Mouse (Mus musculus): ENCODE measurements around the gene Ncoa7. TPM values are rescaled to one million over a fixed set of nuclear protein-coding genes. Genes with fewer than 3 reads are reported as not detected.

Ncoa7 gene
- total and polyA plus RNA-seq, 3 experiments, result 1.2 to 4.7 (median 3.4) TPM

GRCm38 (mm10) chr10:30731321-30731914, 71.7 kb downstream of the Ncoa7 start:
- intact Hi-C loops (cut with DNase I), result no loop called here
- peaks cover 1% of the 10 kb centered on the region for H3K4me1 ChIP-seq (ENCODE audit: control insufficient read depth, insufficient read depth, low read length)
- H3K9ac ChIP-seq (ENCODE audit: low read depth, low read length), result no peak overlapping the region
- no peak overlapping the region for H3K4me3 ChIP-seq
- H3K36me3 ChIP-seq (ENCODE audit: control insufficient read depth, insufficient read depth, low read length), result no peaks in the 10 kb centered on the region
- no peak for TF ChIP-seq CTCF (IDR thresholded peaks at IDR 0.05)
- DNase-seq, result no peak
- H3K79me2 ChIP-seq (replicated peaks; ENCODE audit: control insufficient read depth, insufficient read depth, low read length), result no peaks in the 10 kb centered on the region
- no peaks in the 10 kb centered on the region for H3K27me3 ChIP-seq (ENCODE audit: control insufficient read depth, insufficient read depth, low read length)
- 47% methylated on average over 3 of the region's 3 CpGs for WGBS
- H3K27ac ChIP-seq, result no peak overlapping the region

- peaks cover 1% of the 10 kb centered on the region for H3K4me1 ChIP-seq (ENCODE audit: control insufficient read depth, insufficient read depth, low read length)
- no peak overlapping the region for H3K4me3 ChIP-seq
- 81% methylated on average over 1 of the region's 1 CpGs for WGBS
- intact Hi-C loops (cut with DNase I), result no loop called here
- no peak overlapping the region for H3K27ac ChIP-seq
- H3K36me3 ChIP-seq (ENCODE audit: control insufficient read depth, insufficient read depth, low read length), result no peaks in the 10 kb centered on the region
- no peaks in the 10 kb centered on the region for H3K79me2 ChIP-seq (replicated peaks; ENCODE audit: control insufficient read depth, insufficient read depth, low read length)
- H3K9ac ChIP-seq (ENCODE audit: low read depth, low read length), result no peak overlapping the region
- DNase-seq, result no peak
- H3K27me3 ChIP-seq (ENCODE audit: control insufficient read depth, insufficient read depth, low read length), result no peaks in the 10 kb centered on the region
- TF ChIP-seq POLR2A (IDR thresholded peaks at IDR 0.05; ENCODE audit: insufficient read depth, low read depth, low read length), result no peak
- TF ChIP-seq CTCF (IDR thresholded peaks at IDR 0.05), result no peak
- no peak for TF ChIP-seq EP300 (IDR thresholded peaks at IDR 0.05; ENCODE audit: insufficient read depth, low read depth, low read length)
These were observed 72.3 kb downstream of the Ncoa7 start for GRCm38 (mm10) chr10:30730791-30731190.

GRCm38 (mm10) chr10:30729157-30730096, 73.7 kb downstream of the Ncoa7 start:
- no peak overlapping the region for H3K27ac ChIP-seq
- H3K9ac ChIP-seq (ENCODE audit: low read depth, low read length), result no peak overlapping the region
- peaks cover 1% of the 10 kb centered on the region for H3K4me1 ChIP-seq (ENCODE audit: control insufficient read depth, insufficient read depth, low read length)
- WGBS, result 86% methylated on average over 5 of the region's 5 CpGs
- DNase-seq, result no peak
- intact Hi-C loops (cut with DNase I), result no loop called here
- no peak overlapping the region for H3K4me3 ChIP-seq
- TF ChIP-seq POLR2A (IDR thresholded peaks at IDR 0.05; ENCODE audit: insufficient read depth, low read depth, low read length), result no peak
- TF ChIP-seq CTCF (IDR thresholded peaks at IDR 0.05), result peak; percentile 35
- no peaks in the 10 kb centered on the region for H3K27me3 ChIP-seq (ENCODE audit: control insufficient read depth, insufficient read depth, low read length)
- no peaks in the 10 kb centered on the region for H3K79me2 ChIP-seq (replicated peaks; ENCODE audit: control insufficient read depth, insufficient read depth, low read length)
- no peaks in the 10 kb centered on the region for H3K36me3 ChIP-seq (ENCODE audit: control insufficient read depth, insufficient read depth, low read length)

- Histone ChIP-seq H3K4me3 (no peak overlapping the region), H3K27me3 (ENCODE audit: control insufficient read depth, insufficient read depth, low read length) (no peaks in the 10 kb centered on the region), H3K9ac (ENCODE audit: low read depth, low read length) (no peak overlapping the region), H3K4me1 (ENCODE audit: control insufficient read depth, insufficient read depth, low read length) (no peaks in the 10 kb centered on the region), H3K36me3 (ENCODE audit: control insufficient read depth, insufficient read depth, low read length) (no peaks in the 10 kb centered on the region), H3K27ac (no peak overlapping the region), H3K79me2 (replicated peaks; ENCODE audit: control insufficient read depth, insufficient read depth, low read length) (no peaks in the 10 kb centered on the region)
- WGBS, result 88% methylated on average over 1 of the region's 1 CpGs
- intact Hi-C loops (cut with DNase I), result no loop called here
- TF ChIP-seq POLR2A (IDR thresholded peaks at IDR 0.05; ENCODE audit: insufficient read depth, low read depth, low read length) (no peak), CTCF (IDR thresholded peaks at IDR 0.05) (no peak), EP300 (IDR thresholded peaks at IDR 0.05; ENCODE audit: insufficient read depth, low read depth, low read length) (no peak)
- DNase-seq, result no peak
These were observed 80.1 kb downstream of the Ncoa7 start for GRCm38 (mm10) chr10:30723014-30723413.

GRCm38 (mm10) chr10:30720556-30720955, 82.6 kb downstream of the Ncoa7 start:
- intact Hi-C loops (cut with DNase I), result no loop called here

GRCm38 (mm10) chr10:30719947-30720346, 83.2 kb downstream of the Ncoa7 start:
- WGBS, result 41% methylated on average over 1 of the region's 1 CpGs
- no peaks in the 10 kb centered on the region for H3K79me2 ChIP-seq (replicated peaks; ENCODE audit: control insufficient read depth, insufficient read depth, low read length)
- DNase-seq, result no peak
- H3K27me3 ChIP-seq (ENCODE audit: control insufficient read depth, insufficient read depth, low read length), result no peaks in the 10 kb centered on the region
- no peak for TF ChIP-seq CTCF (IDR thresholded peaks at IDR 0.05)
- no peak for TF ChIP-seq POLR2A (IDR thresholded peaks at IDR 0.05; ENCODE audit: insufficient read depth, low read depth, low read length)
- TF ChIP-seq EP300 (IDR thresholded peaks at IDR 0.05; ENCODE audit: insufficient read depth, low read depth, low read length), result no peak
- H3K36me3 ChIP-seq (ENCODE audit: control insufficient read depth, insufficient read depth, low read length), result no peaks in the 10 kb centered on the region
- H3K4me3 ChIP-seq, result no peak overlapping the region
- H3K27ac ChIP-seq, result no peak overlapping the region
- intact Hi-C loops (cut with DNase I), result loop anchor here (5.0 kb wide), 1 partner anchor 92 kb away; no protein-coding TSS in a partner anchor
- no peaks in the 10 kb centered on the region for H3K4me1 ChIP-seq (ENCODE audit: control insufficient read depth, insufficient read depth, low read length)
- H3K9ac ChIP-seq (ENCODE audit: low read depth, low read length), result no peak overlapping the region

More at GRCm38 (mm10) chr10:30720556-30720955, 82.6 kb downstream of the Ncoa7 start:
- Histone ChIP-seq H3K27me3 (ENCODE audit: control insufficient read depth, insufficient read depth, low read length) (no peaks in the 10 kb centered on the region), H3K9ac (ENCODE audit: low read depth, low read length) (no peak overlapping the region), H3K4me3 (no peak overlapping the region), H3K4me1 (ENCODE audit: control insufficient read depth, insufficient read depth, low read length) (no peaks in the 10 kb centered on the region), H3K36me3 (ENCODE audit: control insufficient read depth, insufficient read depth, low read length) (no peaks in the 10 kb centered on the region), H3K79me2 (replicated peaks; ENCODE audit: control insufficient read depth, insufficient read depth, low read length) (no peaks in the 10 kb centered on the region), H3K27ac (no peak overlapping the region)
- WGBS, result 93% methylated on average over 3 of the region's 3 CpGs
- DNase-seq, result no peak
- no peak for TF ChIP-seq POLR2A (IDR thresholded peaks at IDR 0.05; ENCODE audit: insufficient read depth, low read depth, low read length)
- no peak for TF ChIP-seq CTCF (IDR thresholded peaks at IDR 0.05)
- no peak for TF ChIP-seq EP300 (IDR thresholded peaks at IDR 0.05; ENCODE audit: insufficient read depth, low read depth, low read length)

Measured in heart, adult 2 months (tissue).